Mouse (Mus musculus): ENCODE measurements at regions not wholly inside any gene's neighbourhood (a gene's known extent, or its start where the extent isn't known, plus 50 kb on each side); places are given as distances from the start of the nearest gene placed in this dataset.

DNA sequence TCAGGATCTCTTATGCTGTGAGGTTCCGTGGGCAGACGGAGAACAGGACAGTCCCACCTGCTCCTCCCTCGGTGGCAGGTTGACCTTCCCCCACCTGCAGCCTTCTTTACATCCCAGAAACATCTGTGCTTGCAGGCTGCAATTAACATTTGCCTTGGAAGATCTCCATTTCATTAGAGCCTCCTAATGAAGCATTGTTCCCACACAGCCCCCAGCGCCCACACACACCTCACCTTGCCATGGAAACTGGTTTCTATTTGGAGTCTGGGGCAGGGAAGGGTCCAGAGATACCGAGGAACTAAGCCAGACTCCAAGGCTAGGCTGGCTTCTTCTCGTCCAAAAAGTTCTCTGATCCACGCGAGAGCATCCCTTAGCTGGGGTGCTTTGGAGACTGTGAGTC lies 56.6 kb upstream of the Rpl38 start:
- no peak for DNase-seq (ENCODE audit: low spot score)

DNA sequence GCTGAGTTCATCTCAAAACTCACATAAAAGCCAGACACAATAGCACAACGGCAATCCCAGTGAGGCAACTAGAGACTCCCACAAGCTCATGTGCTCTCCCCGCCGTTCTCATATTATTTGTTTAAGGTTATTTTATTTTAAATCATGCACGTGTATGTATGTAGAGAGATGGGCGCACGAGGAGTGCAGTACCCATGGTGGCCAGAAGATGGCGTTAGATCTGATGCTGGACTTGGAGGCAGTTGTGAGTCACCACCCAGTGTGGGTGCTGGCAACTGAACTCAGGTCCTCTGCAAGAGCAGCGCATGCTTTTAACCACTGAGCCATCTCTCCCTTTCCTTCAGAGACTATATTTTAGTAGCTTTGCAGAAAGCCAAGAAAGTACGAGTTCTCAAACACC lies 60.3 kb upstream of the Rpl38 start:
- no peak for DNase-seq (ENCODE audit: low spot score)

DNA sequence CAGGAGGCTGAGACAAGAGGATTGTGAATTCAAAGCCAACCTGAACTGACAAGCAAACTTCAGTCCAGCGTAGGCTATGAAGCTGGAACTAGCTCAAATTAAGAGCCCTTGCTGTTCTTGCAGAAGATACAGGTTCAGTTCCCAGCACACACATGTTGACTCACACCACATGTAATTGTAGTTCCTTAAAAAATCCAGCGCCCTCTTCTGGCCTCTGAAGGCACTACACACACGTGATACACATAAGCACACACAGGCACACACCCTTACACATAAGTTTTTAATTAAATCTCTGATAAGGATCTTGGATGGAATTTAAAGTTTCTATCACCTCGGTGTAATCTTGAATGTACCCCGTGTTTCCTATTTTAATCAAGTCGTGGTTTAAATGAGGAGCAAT lies 65.2 kb upstream of the Rpl38 start:
- no peak for DNase-seq (ENCODE audit: low spot score)

DNA sequence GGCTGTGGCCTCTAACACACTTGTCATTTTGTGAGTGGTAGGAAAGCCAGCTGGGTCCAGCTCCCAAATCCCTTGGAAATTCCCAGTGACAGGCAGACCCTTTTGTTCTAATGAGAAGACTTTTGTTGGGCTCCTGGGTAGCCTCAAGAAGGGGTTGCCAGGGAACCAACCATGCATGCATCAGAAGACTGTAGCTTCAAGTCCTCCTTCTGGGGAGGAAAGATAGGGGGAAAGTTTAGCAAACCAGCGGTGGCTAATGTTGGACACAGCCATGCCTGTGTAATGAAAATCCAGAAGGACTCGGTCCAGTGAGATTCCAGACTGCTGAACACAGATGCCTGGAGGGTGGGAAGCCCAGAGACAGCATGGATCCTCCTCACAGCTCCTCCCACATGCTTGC lies 71.1 kb upstream of the Rpl38 start:
- DNase-seq (ENCODE audit: low spot score), result no peak

DNA sequence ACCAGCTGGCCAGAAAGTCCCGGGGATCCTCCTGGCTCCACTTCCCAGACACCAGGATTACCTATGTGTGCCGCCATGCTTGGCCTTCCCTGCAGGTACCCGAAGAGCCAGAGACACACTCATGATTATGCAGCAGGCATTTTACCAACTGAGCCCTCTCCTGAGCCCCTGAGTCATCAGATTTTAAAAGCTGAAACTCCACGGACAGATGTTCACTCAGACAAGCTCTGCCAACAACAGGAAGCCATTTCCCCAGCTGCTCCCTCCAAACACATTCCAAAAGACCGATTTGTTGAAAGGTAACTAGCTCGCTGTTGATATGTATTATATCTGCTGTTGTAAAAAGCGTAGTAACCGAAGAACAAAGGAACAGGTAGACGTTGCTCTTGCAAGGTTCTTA lies 75.4 kb upstream of the Rpl38 start:
- DNase-seq (ENCODE audit: low spot score), result no peak

DNA sequence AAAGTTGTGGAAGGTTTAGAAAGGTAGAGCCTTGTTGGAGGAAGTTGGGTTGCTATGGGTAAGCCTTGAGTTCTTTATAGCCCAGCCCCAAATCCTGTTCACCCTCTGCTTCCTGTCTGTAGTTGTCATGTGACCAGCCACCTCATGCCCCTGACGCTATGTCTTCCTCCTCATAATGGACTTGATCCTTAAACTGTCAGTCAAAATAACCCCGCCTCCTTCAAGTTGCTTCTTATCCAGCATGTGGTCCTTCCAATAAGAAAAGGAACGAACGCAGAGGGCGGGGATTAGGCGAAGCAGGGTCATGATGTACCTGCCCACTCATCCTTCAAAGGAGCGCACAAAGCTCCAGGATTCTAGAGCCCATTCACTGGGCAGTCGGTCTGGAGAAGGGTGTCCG lies 79.8 kb upstream of the Rpl38 start:
- DNase-seq (ENCODE audit: low spot score), result no peak

DNA sequence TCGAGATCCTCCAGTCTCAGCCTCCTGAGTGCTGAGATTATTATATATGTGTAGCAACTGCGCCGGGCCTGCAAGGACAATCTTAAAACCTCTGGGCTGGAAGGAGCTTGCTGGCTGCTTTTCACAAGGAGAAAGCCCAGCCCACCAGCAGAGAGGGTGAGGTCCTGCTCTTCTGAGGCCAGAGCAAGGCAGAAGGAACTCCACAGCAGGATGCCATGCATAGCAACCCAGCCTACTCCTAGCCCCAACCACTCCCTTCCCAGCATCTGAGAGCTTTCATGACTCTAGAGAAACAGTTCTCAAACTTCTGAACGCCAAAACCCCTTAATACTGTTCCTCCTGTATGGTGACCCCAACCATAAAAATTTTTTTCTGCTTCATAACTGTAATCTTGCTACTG lies 80.3 kb upstream of the Rpl38 start:
- no peak for DNase-seq (ENCODE audit: low spot score)

DNA sequence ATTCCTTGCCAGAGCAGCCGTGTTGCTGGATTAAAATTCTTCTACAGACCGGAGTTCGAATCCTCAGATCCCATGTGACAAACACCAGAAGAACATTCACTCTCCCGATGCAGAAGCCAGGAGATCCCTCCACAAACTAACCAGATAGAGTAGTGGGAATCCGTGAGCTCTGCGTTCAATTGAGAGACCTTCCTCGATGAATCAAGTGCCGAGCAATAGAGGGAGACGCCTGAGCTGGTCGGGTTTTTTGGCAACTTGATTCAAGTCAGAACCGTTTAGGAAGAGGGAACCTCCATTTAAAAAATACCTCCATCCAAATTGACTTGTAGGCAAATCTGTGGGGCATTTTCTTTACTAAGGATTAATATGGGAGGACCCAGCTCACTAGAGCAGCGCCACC lies 81.9 kb upstream of the Rpl38 start:
- DNase-seq (ENCODE audit: low spot score), result no peak

DNA sequence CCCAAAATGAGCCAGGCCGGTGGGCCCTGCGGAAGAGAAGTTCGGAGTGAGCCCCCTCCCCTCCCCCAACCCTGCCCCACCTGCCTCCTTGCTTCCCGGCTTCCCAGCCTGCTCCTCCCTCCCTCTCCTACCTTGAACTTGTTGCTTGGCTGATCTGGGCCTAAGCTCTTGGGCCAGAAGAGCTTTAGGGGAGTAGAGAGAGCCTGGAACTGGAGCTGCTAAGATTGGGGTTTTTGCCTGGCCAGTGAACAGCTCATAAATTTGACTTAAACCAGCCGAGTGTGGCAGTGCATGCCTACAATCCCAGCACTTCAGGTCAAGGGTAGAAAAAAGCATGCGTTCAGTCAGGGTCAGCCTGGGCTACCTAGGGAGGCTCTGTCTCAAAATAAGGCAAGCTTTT lies 83.5 kb upstream of the Rpl38 start:
- DNase-seq (ENCODE audit: low spot score), result no peak

DNA sequence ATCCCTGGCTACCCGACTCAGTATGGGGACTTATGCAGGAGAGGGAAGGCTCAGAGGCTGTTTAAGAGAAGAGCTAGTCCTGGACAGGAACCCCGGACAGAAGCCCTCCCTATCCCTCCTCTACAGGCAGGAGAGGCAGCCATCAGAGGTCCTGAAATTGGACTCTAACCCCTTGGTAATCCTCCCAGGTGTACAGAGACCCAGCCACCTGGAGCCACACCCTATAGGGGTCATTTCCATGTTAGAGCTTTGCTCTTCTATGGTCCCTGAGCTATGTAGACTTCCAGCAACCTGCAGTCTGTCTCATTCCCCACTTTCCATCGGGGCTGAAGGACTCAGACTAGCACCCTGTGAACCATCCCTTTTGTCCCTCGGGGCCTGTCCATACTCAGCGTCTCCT lies 84.2 kb upstream of the Rpl38 start:
- DNase-seq (ENCODE audit: low spot score), result no peak

DNA sequence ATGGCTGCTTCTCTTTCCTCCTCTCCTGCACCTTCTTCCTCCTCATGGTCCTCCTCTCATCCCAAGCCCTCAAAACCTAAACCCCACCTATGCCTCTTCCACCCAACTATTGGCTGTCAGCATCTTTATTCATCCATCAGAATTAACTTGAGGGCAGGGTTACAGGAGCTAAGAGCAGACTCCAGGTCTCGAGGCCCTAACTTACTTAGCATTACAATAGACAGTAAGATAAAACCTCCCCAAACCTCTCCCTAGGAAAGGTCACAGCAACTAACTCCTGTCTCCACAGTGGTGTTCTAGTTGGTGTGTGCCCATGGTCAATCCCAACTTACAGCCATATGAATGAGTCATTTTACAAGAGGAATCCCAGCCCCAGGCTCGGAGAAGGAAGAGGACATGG lies 88.3 kb upstream of the Rpl38 start:
- no peak for DNase-seq (ENCODE audit: low spot score)

DNA sequence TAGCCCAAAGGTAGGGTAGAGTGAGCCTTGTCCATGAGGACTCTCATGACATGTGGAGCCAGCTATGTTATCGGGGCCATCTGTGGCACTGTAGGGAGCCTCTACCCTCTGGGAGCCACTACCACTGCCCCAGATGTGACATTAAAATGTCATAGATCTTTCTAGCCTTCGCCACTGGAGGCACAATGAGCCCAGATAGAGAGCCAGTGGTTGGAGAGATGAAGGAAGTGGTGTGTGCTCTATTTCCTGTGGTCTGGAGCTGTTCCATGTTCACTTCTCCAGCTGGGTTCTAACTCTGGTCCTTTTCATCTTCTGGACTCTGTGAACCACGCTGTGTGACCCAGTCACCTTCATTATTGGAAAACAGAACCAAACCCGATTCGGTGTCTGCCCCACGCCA lies 89.8 kb upstream of the Rpl38 start:
- DNase-seq (ENCODE audit: low spot score), result no peak

DNA sequence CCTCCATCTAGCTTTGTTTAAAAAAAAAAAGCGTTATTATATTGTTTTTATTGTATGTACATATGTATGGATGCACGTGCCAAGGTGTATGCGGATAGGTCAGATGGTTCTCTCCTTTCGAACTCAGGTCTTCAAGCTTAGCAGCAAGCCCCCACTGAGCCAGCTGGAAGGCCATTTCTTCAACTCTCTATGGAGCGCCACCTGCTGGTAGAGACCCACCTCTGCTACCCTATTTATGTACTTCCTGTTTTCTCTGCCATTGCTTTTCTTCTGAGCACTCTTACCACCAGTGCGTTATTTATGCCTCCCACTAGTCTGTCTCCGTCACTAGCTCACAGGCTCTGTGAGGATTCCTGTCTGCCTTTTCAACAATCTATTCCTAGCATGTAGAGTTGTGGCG lies 91.5 kb upstream of the Rpl38 start:
- DNase-seq (ENCODE audit: low spot score), result no peak

DNA sequence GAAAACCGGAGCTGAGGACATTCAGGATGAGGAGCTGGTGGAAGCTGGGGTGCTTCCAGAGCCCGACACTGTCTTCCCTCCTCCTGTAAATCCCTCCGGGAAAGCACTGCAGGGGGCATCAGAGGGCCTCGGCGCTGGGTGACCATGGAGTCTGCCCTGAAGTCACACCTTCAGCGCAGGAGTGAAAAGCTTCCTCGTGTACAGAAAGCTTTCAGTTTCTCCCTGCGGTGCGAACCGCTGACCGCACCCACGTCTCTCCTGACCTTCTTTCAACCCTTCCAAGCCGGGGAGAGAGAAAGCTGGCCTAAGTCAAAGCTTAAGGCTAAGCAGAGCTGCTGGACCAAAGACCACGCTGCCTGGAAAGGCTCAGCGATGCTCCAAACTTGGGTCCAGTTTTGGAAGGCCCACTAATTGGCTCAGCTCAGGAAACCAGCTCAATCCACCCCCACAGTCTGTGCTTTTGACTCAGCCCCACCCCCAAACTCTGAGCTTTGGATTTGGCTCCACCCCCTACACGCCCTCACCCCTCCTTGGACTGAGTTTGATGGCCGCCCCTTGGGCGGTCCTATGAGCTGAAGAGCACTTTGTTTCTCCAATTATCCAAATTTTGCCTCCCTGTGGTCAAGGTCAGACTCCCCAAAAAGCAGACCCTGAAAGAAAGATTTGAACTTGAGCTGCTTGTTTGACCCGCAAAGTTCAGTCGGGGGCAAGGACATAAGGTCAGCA lies 97.0 kb upstream of the Rpl38 start:
- no peak for DNase-seq (ENCODE audit: low spot score)

DNA sequence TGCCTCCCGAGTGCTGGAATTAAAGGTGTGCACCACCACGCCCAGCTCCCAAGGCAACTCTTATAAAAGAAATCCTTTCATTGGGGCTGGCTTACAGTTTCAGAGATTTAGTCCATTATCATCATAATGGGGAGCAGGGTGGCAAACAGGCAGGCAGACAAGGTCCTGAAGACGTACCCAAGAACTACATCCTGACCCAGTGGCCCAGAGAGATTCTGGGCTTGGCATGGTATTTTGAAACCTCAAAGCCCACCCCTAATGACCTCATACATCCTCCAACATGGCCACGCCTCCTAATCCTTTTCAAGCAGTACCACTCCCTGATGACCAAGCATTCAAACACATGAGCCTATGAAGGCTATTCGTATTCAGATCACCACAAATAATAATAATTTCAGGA lies 98.2 kb upstream of the Rpl38 start:
- DNase-seq (ENCODE audit: low spot score), result no peak

DNA sequence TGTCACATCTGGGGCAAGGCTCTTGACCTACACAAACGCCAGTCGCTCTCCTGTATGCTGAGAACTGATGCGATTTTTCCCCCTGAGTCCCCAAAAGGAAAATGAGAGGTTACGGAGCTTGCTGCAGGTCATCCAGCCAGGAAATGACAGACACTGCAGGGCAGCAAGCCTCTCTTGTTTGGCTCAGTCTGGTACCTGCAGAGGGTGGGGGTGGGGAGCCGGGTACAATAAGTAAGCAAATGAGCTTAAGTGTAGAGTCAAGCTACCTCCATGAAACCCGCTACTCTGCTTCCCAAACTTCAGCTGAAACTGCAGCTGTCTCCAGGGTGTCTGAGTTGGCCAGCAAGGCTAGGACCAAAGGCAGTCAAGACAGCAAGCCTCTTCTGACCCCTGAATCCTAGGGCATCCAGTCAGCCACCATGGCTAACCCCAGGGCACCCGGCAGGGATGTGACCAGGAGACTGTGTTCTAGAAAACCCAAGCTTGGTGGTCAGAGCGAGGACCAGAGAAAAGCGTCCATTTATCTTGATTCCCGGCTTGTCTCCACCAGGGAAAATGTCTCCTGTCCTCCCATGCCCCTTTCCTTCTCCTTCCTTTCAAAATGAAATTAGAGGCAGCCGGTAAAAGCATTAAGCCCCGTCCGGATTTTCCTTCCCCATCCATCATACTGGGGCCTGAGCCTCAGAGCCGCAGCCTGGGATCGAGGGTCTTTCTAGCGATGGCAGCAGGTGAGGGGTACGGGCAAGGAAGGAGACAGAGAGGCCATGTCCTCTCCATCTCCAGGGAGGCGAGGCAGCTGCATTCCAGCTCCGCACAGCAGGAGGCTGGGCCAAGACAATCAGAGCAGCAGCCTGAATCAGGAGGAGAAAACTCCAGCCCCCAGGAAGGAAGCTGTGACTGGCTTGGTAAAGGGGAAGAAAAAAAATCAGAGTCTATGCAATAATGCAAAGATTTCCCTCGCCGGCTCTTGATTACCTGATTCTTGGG lies 100.2 kb upstream of the Rpl38 start:
- no peak for DNase-seq (ENCODE audit: low spot score)

DNA sequence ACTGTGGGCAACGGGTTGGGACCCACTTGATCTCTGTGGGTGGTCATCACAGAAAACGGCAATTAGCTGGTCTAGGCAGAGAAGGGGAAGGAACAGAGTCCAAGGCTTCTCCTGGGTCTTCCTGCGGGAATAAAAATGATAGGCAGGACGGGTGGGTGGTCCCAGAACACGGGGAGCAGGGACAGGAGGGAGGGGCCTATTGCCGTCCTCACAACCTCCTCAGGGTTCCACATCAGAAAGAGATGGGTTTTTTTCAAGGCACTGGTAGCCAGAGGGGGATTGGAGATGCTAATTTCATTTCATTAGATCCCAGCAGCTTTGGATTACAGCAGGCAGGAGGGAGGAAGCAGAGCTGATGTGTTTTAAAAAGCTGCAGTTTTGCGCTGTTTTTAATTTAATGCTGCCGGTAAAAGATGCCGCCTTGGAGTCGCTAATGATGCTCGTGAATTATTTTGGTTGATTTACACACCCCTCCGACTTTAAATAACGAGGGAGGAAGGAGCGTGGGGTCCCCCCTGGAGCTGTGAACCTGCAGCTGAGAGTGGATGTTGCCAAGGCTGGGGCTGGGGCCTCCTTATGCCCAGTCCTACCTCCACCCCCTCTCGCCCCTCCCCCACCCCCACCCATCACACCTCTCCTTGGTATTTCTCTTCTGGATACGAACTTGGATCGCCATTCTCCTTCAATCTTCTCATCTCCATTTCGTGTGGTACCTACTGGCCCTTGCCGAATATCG lies 101.1 kb upstream of the Rpl38 start:
- DNase-seq (ENCODE audit: low spot score), result no peak

DNA sequence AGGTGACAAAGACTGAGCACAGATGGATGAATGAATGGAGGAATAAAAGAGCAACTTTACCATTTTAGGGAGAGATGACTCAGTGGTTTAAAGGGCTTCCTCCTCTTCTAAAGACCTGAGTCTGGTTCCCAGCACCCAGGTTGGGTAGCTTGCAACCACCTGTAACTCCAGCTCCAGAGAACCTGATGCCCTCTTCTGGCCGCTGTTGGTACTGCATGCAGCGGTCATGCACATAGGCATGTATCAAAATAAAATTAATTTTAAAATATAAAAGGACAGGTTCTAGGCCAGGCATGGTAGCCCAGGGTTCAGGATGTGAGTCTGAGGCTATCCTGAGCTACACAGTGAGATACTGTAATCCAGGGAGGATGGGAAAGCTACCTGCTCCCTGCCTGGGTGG lies 103.4 kb upstream of the Rpl38 start:
- no peak for DNase-seq (ENCODE audit: low spot score)

DNA sequence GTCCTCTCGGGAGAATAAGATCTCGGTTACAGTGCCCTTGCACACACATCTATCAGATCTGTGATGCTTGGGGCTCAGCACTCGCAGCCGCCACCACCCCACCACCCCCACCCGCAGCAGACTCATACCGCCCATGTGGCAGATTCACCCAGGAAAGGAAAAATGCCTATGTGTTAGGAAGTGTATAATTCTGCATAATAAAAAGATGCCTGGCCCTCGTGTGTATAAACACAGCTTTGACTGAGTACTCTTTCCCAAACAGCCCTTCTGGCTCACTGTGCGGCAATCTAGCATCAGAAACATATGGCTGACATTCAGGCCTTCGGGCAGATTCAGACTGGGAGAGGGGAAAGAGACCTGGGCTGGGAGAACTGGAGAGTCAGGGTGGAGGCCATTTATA lies 105.2 kb upstream of the Rpl38 start:
- DNase-seq (ENCODE audit: low spot score), result no peak

DNA sequence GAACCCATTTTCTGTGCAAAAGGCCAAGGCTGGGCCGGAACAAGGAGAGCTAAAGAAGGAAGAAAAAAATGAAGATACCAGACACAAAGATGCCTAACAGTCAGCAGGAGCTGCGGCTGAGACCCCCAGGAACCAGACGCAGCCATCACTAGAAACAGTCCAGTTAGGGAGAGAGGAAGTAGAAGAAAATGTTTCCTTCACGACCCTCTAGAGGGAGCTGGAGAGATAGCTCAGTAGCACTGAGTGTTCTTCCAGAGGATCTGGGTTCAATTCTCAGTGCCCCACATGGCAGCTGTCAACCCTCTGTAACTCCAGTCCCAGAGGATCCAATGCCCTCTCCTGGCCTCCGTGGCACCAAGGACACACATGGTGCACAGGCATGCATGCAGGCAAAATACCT lies 113.7 kb upstream of the Rpl38 start:
- DNase-seq (ENCODE audit: low spot score), result no peak

DNA sequence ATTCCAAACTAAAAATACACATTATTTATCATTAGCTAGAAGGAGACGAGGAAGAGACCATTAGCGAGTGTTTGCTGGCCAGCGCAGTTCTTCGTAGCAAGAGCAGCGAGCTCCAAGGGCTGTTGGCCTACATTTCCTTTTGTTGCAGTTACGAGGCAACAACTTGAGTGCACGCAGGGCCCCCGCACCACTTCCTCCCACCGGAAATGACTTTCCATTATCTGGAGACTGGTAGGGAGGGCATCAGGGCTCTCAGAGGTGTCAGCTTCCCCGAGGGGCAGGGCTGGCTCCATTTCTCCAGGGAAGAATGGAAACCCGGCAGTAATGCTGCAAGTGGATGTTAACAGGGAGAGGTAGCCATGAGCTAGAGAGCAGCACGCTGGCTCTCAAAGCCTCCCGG lies 114.3 kb upstream of the Rpl38 start:
- no peak for DNase-seq (ENCODE audit: low spot score)

DNA sequence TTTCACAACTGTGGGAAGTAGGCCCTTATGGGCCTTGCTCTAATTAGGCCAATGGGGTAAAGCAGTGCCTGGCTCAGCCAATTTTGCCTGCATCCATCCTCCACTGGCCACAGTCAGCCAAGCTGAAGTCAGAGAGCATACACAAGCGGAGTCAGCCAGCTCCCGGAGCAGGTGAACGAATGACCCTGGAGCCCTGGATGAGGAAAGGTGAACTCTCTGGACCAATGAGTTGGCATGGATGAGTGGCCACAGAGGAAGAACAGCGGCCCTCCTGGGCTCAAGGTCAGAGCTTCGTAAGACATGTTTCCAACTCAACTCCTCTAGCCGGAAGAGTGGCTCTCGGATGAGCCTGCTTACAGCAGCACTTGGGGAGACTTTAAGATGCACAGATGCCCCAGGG lies 116.1 kb upstream of the Rpl38 start:
- no peak for DNase-seq (ENCODE audit: low spot score)

DNA sequence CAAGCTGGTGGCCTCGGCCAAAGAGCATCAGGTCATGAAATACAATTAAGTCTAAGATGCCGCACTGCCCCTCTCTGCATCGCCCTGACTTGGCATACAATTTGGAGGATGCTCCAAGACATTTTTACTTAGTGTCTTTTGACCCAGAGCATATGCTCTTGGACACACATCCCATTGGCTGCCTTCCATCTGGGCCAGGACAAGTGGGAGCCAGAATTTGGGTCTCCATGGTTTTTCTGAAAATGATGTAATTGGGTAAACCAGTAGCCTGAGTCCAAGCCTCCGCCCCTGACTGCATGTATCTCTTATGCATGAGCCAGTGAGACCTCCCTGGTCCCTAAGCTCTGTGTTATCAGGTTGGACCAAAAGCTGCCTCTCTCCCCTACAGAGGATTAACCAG lies 117.1 kb upstream of the Rpl38 start:
- DNase-seq (ENCODE audit: low spot score), result no peak
